ENCODE assay signal across 27 mouse cellular contexts in the genomic region with DNA sequence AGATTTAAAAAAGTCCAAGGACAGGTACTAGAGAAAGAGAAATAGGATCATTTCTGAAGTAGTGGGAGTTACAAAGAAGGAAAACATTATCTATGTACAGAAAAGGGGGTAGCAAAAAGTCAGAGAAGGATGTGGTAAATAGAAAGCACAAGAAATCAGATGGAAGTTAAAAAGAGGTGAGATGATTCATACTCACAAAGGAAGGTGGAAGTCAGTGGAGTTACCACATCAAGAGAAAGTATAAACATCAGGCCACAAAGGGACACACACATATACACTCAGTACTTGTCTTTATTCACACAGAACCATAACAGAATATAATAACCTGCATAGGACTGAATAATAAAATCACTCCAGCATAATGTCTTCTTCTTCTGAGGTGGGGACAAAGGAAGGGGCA. TPM values are rescaled to one million over a fixed set of nuclear protein-coding genes. Genes with fewer than 3 reads are reported as not detected.
DNase-seq lines count a peak whose midpoint lies in the region; ATAC-seq lines count a peak whose summit lies in the region.
"Had no signal": no experiment of that assay in that cellular context is flagged by ENCODE, and none has a peak within 500 bp of the region (broad histone marks: within the 10 kb centered on the region; RNA-seq: fewer than 3 reads in every experiment).

No protein-coding gene starts in this region.

- no peak overlapping the region for H3K4me3 ChIP-seq in forebrain, embryonic 10.5 days
- no peak overlapping the region for H3K4me3 ChIP-seq in forebrain, embryonic 16.5 days (replicated peaks; ENCODE audit: low read length)
- H3K4me3 ChIP-seq: embryonic facial prominence, embryonic 15.5 days; erythroblast, embryonic 14.5 days; forebrain, embryonic 15.5 days; heart, embryonic 15.5 days; hindbrain, embryonic 10.5 days had no signal

- H3K36me3 ChIP-seq in forebrain, embryonic 10.5 days (replicated peaks): no peaks in the 10 kb centered on the region
- no peaks in the 10 kb centered on the region for H3K36me3 ChIP-seq in forebrain, embryonic 16.5 days (ENCODE audit: control insufficient read depth, insufficient read depth)
- H3K36me3 ChIP-seq: embryonic facial prominence, embryonic 15.5 days; forebrain, embryonic 15.5 days; heart, embryonic 15.5 days; hindbrain, embryonic 10.5 days had no signal

- H3K9me3 ChIP-seq in forebrain, embryonic 10.5 days: no peaks in the 10 kb centered on the region
- no peaks in the 10 kb centered on the region for H3K9me3 ChIP-seq in forebrain, embryonic 16.5 days (ENCODE audit: control insufficient read depth, low read length)
- H3K9me3 ChIP-seq: embryonic facial prominence, embryonic 15.5 days; forebrain, embryonic 15.5 days; heart, embryonic 15.5 days; hindbrain, embryonic 10.5 days had no signal

- no peak overlapping the region for H3K9ac ChIP-seq in forebrain, embryonic 16.5 days (replicated peaks; ENCODE audit: low read depth, low read length)
- H3K9ac ChIP-seq: embryonic facial prominence, embryonic 15.5 days; forebrain, embryonic 15.5 days; heart, embryonic 15.5 days; hindbrain, embryonic 14.5 days had no signal

- H3K4me1 ChIP-seq in forebrain, embryonic 10.5 days: peaks cover 20% of the 10 kb centered on the region
- H3K4me1 ChIP-seq in forebrain, embryonic 16.5 days (replicated peaks; ENCODE audit: control insufficient read depth, insufficient read depth, low read length): no peaks in the 10 kb centered on the region; the same call in 1 of the 2 replicates
- H3K4me1 ChIP-seq: embryonic facial prominence, embryonic 15.5 days; heart, embryonic 15.5 days; hindbrain, embryonic 10.5 days had no signal

- no peak for DNase-seq in forebrain, embryonic 10.5 days (ENCODE audit: extremely low spot score, low spot score)
- DNase-seq in CD4-positive helper T cell, adult 2 months (ENCODE audit: low read depth, low spot score): peak; percentile 74
- peak; percentile 41 for DNase-seq in induced T-regulatory cell, adult 2 months (ENCODE audit: low read depth)
- no peak for DNase-seq in heart, adult 9 months (ENCODE audit: low spot score in 2 of 2)
- no peak for DNase-seq in layer of hippocampus, adult 8-10 months (ENCODE audit: low spot score in 2 of 2)
- DNase-seq: adrenal gland, adult 8-10 months; adrenal gland, postnatal 36 days; cerebellum, adult 8-10 months; cerebellum, postnatal 14 days; embryo, embryonic 11 days; gastrocnemius, postnatal 10 days; heart, adult 18-20 months had no signal

- no peak for ATAC-seq in forebrain, embryonic 16.5 days
- ATAC-seq in neutrophil, adult 5-6 weeks (ENCODE audit: extremely low read depth, insufficient number of reproducible peaks, low FRiP score, poor library complexity, severe bottlenecking): peak; percentile 6; the same call in 1 of the 2 replicates
- ATAC-seq: forebrain, embryonic 15.5 days; Patski had no signal

- H3K27me3 ChIP-seq in forebrain, embryonic 10.5 days (ENCODE audit: poor library complexity, severe bottlenecking): no peaks in the 10 kb centered on the region
- H3K27me3 ChIP-seq in forebrain, embryonic 16.5 days (replicated peaks; ENCODE audit: control insufficient read depth, insufficient read depth, low read length): no peaks in the 10 kb centered on the region
- H3K27me3 ChIP-seq: CH12.LX; embryonic facial prominence, embryonic 15.5 days; forebrain, embryonic 15.5 days; heart, embryonic 15.5 days; Patski had no signal

- H3K4me2 ChIP-seq in forebrain, embryonic 16.5 days (ENCODE audit: low read length): no peak overlapping the region
- H3K4me2 ChIP-seq: embryonic facial prominence, embryonic 15.5 days; forebrain, embryonic 15.5 days; heart, embryonic 11.5 days; heart, embryonic 15.5 days; hindbrain, embryonic 14.5 days had no signal

- H3K27ac ChIP-seq in forebrain, embryonic 10.5 days: peak overlapping the region; percentile 51; the same call in 1 of the 2 replicates
- no peak overlapping the region for H3K27ac ChIP-seq in forebrain, embryonic 16.5 days (ENCODE audit: low read length)
- H3K27ac ChIP-seq: embryonic facial prominence, embryonic 15.5 days; heart, embryonic 15.5 days; hindbrain, embryonic 10.5 days; hindbrain, embryonic 14.5 days had no signal

RNA-seq across cellular contexts. Expression of a gene that starts 4.9 kb away (rescaled TPM):
- 310 and 324 TPM in 2 replicates for polyA plus RNA-seq in forebrain, embryonic 10.5 days (2016; fragmentation: Nextera tagmentation; extraction: Ambion mirVana)
- 48.3 and 51.7 TPM in 2 replicates for polyA plus RNA-seq in forebrain, embryonic 16.5 days (2015; fragmentation: Nextera tagmentation; extraction: Ambion mirVana)
- 20.5 and 27.9 TPM in 2 replicates for total RNA-seq in neutrophil, adult 5-6 weeks (2017)
- 1 to 10 TPM; 3.6 to 7.3 (median 4.9) TPM for total RNA-seq in layer of hippocampus, adult 8-10 months (2022)

RNA-seq across cellular contexts. Expression of a gene that starts 34.6 kb away (rescaled TPM):
- 0.16 and 0.17 TPM in 2 replicates for polyA plus RNA-seq in forebrain, embryonic 10.5 days (2016; fragmentation: Nextera tagmentation; extraction: Ambion mirVana)
- polyA plus RNA-seq in forebrain, embryonic 16.5 days (2015; fragmentation: Nextera tagmentation; extraction: Ambion mirVana): not detected in 2 replicates
- total RNA-seq in neutrophil, adult 5-6 weeks (2017): 0.61 TPM in 1 of 2 replicates, not detected in the other
- total RNA-seq in layer of hippocampus, adult 8-10 months (2022): not detected
- total RNA-seq: adrenal gland, adult 8-10 months; adrenal gland, postnatal 36 days; gastrocnemius, postnatal 4 days; heart, adult 18-20 months; heart, postnatal 25 days had no signal
- polyA plus RNA-seq: embryonic facial prominence, embryonic 11.5 days; embryonic facial prominence, embryonic 15.5 days; erythroblast, embryonic 14.5 days; forebrain, embryonic 15.5 days; frontal cortex, adult 2 months; heart, embryonic 11.5 days; heart, embryonic 15.5 days; hindbrain, embryonic 10.5 days; hindbrain, embryonic 14.5 days; Patski had no signal

Comparison
In these comparisons a context has a peak if more than half of its experiments do, and no peak if none do; other contexts are left out.
1. DNase-seq: peak in CD4-positive helper T cell, adult 2 months (single experiment) and induced T-regulatory cell, adult 2 months (single experiment); none in forebrain, embryonic 10.5 days (single experiment), heart, adult 9 months (0 of 2) and layer of hippocampus, adult 8-10 months (0 of 2).